Mouse (Mus musculus) midbrain, embryonic 10.5 days (tissue): ENCODE data around the gene Cdc42bpb. TPM values are rescaled to one million over a fixed set of nuclear protein-coding genes. Genes with fewer than 3 reads are reported as not detected.

Experiments used
- polyA plus RNA-seq: library from polyadenylated mRNA; unstranded; fragments of >200 nt; fragmentation: Nextera tagmentation; extraction: Ambion mirVana; gene quantifications from 2 replicates; pipeline ENCODE4 v1.2.1, GENCODE M21; 2016

Cdc42bpb gene
- polyA plus RNA-seq, 1 experiment from 2014 or later, result 31.4 TPM

Other genes starting within 250 kb of the Cdc42bpb start
- 11.5 and 15.0 TPM in 2 replicates for gene Traf3, start 211.3 kb downstream of the Cdc42bpb start, polyA plus RNA-seq
- not detected in 2 replicates for gene 4930595D18Rik, start 193.2 kb downstream of the Cdc42bpb start, polyA plus RNA-seq
- 0.11 and 0.17 TPM in 2 replicates for gene Amn, start 106.6 kb downstream of the Cdc42bpb start, polyA plus RNA-seq
- gene Lbhd2, start 29.1 kb upstream of the Cdc42bpb start, polyA plus RNA-seq, result not detected in 2 replicates
- 3.7 and 4.3 TPM in 2 replicates for gene Exoc3l4, start 39.3 kb upstream of the Cdc42bpb start, polyA plus RNA-seq
- gene Tnfaip2, start 64.8 kb upstream of the Cdc42bpb start, polyA plus RNA-seq, result 1.6 and 2.4 TPM in 2 replicates
- 7.8 and 10.4 TPM in 2 replicates for gene Gm266, start 108.1 kb upstream of the Cdc42bpb start, polyA plus RNA-seq
- gene Eif5, start 160.3 kb upstream of the Cdc42bpb start, polyA plus RNA-seq, result 713 and 786 TPM in 2 replicates
- gene Mark3, start 196.8 kb upstream of the Cdc42bpb start, polyA plus RNA-seq, result 44.2 and 47.4 TPM in 2 replicates